Mouse (Mus musculus) urinary bladder, postnatal 4 days (tissue): ENCODE results near the gene Ankrd65.

ENCODE experiments used
- DNase-seq, 2 experiments: peaks; one replicate each; pipeline ENCODE4 v3.0.0; 2021 to 2022; ENCODE audit warnings: low spot score in 2 of 2

The Ankrd65 gene

DNA sequence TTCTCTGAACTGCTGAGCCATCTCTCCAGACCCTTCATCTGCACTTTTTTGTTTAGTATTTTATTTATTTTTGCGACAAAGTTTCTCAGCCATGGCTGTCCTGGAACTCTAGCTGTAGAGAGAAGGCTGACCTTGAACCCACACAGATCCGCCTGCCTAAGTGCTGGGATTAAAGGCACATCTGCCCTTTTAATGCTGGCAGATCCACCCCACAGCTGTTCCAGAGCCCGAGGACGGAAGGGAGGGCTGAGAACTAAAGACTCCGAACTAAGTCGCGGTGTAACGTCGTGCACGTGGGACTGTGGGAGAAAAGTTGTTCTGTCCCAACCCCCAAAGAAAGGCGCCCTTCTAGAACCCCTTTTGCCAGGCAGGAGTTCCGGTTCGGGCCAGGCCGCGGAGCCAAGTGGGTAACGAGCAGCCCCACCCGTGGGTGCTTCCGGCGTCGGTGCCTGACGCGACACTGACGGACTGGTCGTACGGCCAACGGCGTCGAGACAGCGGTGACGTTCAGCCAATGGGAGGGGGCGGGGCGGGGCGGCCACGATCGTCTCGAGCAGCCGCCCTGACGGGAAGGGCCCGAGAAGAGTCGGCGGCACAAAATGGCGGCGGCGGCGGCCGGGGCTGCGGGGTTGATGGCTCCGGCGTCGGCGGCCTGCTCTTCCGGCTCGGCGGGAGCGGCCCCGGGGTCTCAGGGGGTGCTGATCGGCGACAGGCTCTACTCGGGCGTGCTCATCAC, 21.9 kb downstream of the Ankrd65 start, which contains the start of gene Ccnl2:
Gene Ccnl2, plus strand, starts transcription at position 561 of the 736 bp plus-strand sequence.
- peak; percentile 92 to 93 for DNase-seq

GRCm38 (mm10) chr4:155812665-155813181, 22.5 kb downstream of the Ankrd65 start:
- DNase-seq = no peak

- DNase-seq = no peak
Measured at GRCm38 (mm10) chr4:155817533-155817932, 27.3 kb downstream of the Ankrd65 start.

- no peak for DNase-seq
Measured at GRCm38 (mm10) chr4:155821025-155821424, 30.8 kb downstream of the Ankrd65 start.

DNA sequence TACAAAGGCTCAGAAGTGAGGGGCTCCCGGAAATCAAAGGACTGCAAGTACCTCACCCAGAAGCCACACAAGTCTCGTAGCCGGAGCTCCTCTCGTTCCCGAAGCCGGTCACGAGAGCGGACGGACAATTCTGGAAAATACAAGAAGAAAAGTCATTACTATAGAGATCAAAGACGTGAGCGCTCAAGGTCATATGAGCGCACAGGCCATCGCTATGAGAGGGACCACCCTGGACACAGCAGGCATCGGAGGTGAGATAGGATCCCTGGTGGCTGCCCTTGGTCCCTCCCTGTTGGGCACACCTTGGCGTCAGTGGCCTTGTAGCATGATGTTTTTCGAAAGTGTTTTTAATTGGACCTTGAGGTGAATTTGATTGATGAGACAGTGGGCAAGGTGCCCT, 33.2 kb downstream of the Ankrd65 start:
- DNase-seq = no peak

- no peak for DNase-seq
Measured at GRCm38 (mm10) chr4:155829866-155830265, 39.6 kb downstream of the Ankrd65 start.

GRCm38 (mm10) chr4:155830596-155830995, 40.4 kb downstream of the Ankrd65 start:
- no peak for DNase-seq

GRCm38 (mm10) chr4:155831205-155831766, 41.0 kb downstream of the Ankrd65 start, which contains the start of gene Aurkaip1:
Aurkaip1 (plus strand) TSS chr4:155831272.
- DNase-seq = peak; percentile 94 to 97

- no peak for DNase-seq
Measured at GRCm38 (mm10) chr4:155831831-155832230, 41.6 kb downstream of the Ankrd65 start.

GRCm38 (mm10) chr4:155832321-155832720, 42.1 kb downstream of the Ankrd65 start:
- DNase-seq = no peak

DNA sequence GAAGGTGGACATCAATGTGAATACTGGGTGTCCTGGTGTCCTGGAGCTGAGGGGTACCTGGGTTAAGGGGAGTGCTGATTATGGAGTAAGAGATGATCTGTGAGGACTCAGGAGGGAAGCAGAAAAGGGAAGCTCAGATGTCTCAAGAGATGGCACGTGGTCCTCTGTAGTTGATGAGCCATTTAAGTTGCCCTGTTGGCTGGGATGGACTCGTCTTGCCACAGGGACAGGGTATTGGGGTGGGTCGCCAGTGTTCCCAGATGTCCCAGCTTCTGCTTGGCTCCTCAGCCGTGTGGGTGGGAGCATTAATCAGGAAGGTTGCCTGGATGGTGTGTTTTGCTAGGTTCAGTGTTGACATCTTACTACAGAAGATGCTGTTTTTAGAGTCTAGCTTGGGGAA, 43.0 kb downstream of the Ankrd65 start:
- no peak for DNase-seq

DNA sequence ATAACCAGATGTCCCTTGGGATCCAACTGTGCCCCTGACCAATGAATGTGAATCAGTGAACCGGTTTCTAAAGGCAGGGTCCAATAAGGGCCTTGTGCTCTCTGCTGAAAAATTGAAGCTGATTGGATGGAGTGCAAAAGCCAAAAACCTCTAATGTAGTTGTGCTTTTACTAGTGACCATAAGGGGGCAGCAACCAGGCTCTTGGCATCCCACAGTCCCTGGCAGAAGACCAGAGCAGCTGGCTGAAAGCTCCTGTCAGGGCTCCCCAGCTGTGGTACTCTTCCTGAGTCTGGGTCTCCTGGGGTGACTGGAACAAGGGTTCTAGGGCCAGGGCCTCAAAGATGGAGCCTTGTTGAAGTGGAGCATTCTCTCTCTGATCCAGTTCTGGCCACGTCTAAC, 43.6 kb downstream of the Ankrd65 start:
- DNase-seq = peak; percentile 81 to 84

- peak in 1 of 2 experiments; percentile 24 for DNase-seq
Measured at GRCm38 (mm10) chr4:155837404-155838010, 47.3 kb downstream of the Ankrd65 start.

- peak in 1 of 2 experiments; percentile 54 for DNase-seq
Measured at GRCm38 (mm10) chr4:155838187-155839153, 48.2 kb downstream of the Ankrd65 start.

DNA sequence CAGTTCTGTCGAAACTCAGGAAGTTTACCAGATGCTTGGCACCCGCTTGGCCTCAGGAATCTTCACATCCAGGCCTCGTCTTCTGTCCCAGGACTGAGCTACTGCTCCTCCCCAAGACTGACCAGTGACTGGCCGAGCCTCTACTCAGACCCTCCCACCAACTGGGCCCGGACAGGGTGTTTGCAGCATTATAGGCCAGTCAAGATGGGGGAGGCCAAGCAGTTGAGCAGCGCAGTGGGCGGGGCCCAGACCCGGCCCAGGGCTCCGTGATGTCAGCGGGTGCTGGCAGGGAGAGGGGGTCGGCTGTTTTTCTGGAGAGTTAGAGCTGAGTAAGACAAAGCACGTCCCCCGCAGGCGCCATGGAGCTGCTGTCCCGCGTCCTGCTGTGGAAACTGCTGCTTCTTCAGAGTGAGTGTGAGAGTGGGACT, 49.3 kb downstream of the Ankrd65 start, which contains the start of gene Mxra8:
Gene Mxra8, plus strand, starts transcription at position 198 of the 428 bp plus-strand sequence.
- DNase-seq = peak; percentile 90 to 91

GRCm38 (mm10) chr4:155840076-155841002, 50.1 kb downstream of the Ankrd65 start:
- DNase-seq = peak in 1 of 2 experiments; percentile 25

- DNase-seq = peak in 1 of 2 experiments; percentile 68
Measured at GRCm38 (mm10) chr4:155841003-155841454, 50.8 kb downstream of the Ankrd65 start.

- peak in 1 of 2 experiments; percentile 17 for DNase-seq
Measured at GRCm38 (mm10) chr4:155841651-155842270, 51.5 kb downstream of the Ankrd65 start.

GRCm38 (mm10) chr4:155843231-155843630, 53.0 kb downstream of the Ankrd65 start:
- no peak for DNase-seq
